Mouse (Mus musculus): ENCODE results near the gene Adamts13.

Gene Adamts13

DNA sequence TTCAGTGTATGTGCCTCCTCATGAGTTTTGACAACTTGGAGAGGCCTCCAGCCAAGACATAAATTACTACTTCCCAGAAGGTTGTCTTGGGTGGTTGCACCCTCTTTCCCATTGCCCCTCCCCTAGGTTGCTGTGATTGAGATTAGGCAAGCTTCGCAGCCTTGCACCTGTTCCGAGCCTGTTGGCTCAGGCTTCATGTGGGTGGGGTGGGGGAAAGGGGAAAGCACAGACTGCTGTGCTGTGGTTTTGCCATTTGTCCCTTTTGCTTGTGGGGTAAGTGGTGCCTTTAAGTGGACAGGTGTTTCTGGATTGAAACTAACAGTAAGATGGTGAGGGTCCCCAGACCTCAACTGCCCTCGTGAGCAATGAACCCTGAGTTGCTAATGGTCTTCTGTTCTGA, 62.8 kb downstream of the Adamts13 start:
- no peak for DNase-seq (ENCODE audit: extremely low spot score, low spot score)

DNA sequence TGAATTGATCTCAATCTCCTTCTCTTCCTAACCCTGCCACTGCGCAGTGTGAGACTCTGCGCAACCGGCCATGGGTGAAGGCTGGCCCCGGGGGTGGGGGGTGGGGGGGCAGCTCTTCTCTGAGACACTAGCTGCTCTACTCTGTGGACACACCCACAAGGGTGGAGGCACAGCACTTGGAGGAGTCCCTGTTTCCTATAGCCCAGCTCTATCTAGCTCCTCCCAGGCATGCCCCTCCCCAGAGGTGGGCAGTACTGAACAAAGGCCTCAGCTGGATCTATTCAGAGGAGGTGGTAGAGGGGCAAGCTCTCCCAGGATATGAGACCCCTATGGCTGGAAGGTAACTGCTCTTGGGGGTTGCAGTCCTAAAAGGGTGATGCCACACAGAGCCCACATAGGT, 63.8 kb downstream of the Adamts13 start:
- DNase-seq (ENCODE audit: extremely low spot score, low spot score) = no peak

DNA sequence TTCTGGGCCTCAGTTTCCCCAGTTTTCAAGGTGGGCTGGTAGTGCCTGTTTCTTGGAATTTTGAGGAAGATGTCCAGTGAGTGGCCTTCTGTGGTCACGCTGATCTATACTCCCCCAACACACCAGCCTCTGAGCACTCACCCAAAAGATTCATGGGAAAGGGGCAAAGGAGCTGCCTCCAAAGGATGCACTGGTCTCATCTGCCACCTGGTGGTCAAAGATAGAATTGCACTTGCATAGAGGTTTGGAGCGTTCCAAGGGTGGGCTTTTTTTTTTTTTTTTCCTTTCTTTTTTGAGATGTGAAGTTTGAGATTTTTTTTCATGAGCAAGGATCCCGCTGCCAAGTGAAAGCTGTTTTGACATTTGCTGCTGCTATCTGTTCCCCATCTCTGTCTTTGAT, 65.4 kb downstream of the Adamts13 start:
- DNase-seq (ENCODE audit: extremely low spot score, low spot score) = peak; percentile 75

DNA sequence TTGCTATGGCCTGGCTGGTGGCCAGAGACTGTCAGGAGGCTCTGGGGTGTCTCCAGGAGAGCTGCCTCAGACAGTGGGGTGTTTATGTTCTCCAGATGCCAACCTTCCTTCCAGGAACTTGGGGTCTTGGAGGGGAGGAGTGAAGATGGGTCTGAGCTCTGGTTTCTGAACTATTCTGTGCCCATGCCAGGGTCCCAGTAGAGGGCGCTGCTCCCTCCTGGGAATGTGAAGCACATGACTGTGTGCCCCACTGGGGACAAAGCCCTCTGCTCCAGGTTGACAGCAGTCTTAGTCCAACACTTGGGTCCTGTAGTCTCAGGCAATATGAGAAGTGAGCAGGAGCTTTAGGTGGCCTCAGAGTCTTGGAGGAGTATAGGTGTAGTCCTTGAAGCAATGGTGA, 66.1 kb downstream of the Adamts13 start:
- no peak for DNase-seq (ENCODE audit: extremely low spot score, low spot score)

DNA sequence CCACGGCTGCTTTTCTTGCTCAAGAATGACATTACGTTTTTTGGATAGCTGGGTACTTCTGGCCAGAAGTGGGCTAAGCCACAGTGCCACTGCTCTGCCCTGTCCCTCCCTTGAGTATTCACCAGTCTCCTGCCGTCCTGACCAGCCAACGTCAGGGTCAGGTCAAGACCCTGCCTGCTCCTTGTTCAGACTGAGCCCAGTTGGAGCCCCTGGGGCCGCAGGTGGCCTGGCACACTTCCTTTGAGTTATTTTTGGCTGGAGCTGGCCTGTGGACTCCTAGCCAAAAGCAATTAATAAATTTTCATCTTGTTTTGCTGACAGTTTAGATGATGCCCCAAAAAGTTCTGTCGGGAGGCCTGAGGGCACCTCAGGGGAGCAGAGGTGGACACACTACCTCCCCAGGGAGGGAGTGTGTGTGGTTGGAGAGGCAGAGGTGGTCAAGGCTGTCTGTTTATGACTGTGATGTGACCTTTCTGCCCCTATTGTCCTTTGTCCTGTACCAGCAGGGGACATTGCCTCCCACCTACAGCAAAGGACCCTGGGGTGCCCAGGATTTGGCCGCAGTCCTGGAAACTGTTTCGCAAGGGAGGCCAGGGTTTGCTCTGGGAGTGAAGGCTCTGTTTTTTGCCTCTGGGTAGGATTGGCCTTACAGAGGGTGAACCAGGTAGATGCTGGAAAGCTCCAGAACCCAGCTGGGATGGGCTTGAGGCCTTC, 69.1 kb downstream of the Adamts13 start:
- DNase-seq (ENCODE audit: extremely low spot score, low spot score) = no peak

DNA sequence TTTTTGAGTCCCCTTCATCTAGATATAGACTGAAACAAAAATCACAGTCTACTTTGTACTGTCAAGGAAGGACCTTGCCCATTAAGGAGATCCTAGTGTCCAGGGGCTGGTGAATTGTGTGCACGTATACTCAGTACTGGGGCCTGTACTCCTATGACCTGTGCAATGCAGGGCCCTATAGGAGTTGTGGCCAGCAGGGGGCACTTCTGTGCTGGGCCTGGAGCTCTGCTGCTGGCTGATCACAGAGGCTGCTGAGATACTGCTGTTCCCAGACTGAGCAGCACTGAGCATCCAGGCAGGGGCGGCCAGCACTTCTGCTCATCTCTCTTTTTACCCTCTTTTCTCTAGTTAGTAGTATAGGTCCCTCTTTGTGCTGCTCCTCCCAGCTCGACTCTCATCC, 70.2 kb downstream of the Adamts13 start:
- DNase-seq (ENCODE audit: extremely low spot score, low spot score) = peak; percentile 78

DNA sequence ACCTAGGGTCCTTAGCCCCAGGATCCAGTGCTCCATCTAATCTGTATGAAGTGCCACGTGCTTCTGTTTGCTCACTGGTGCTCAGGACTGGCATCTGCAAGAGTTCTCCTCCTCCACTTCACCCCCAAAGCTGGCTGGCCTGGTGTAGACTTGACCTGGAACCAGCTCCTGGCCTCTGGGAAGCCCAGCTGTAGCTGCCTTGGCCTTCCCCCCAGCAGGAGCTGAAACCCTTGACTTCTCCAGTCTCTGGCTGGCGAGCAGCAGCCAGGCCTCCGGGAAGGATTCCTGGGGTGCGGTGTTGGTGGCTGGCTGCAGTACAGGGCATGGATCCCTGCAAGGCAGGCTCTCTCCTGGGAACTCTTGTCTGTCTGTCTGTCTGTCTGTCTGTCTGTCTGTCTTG, 71.0 kb downstream of the Adamts13 start:
- no peak for DNase-seq (ENCODE audit: extremely low spot score, low spot score)

DNA sequence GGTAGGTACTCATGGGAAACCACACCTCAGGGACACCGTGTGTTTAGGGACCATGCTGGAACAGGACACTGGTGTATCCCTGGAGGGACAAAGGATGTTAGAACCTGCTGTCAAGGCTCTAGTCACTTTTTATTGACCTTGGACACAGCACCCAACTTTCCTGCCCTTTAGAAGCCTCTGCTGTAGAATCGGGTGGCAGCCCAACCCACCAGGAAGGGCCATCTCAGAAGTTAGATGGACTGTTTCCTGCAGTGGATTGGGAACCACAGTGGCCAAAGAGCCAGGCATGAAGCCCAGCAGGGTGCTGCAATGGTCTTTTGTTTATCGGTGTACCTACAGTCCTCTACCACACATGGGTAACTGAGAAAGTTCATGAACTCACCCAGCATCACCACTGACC, 71.4 kb downstream of the Adamts13 start:
- DNase-seq (ENCODE audit: extremely low spot score, low spot score) = no peak

DNA sequence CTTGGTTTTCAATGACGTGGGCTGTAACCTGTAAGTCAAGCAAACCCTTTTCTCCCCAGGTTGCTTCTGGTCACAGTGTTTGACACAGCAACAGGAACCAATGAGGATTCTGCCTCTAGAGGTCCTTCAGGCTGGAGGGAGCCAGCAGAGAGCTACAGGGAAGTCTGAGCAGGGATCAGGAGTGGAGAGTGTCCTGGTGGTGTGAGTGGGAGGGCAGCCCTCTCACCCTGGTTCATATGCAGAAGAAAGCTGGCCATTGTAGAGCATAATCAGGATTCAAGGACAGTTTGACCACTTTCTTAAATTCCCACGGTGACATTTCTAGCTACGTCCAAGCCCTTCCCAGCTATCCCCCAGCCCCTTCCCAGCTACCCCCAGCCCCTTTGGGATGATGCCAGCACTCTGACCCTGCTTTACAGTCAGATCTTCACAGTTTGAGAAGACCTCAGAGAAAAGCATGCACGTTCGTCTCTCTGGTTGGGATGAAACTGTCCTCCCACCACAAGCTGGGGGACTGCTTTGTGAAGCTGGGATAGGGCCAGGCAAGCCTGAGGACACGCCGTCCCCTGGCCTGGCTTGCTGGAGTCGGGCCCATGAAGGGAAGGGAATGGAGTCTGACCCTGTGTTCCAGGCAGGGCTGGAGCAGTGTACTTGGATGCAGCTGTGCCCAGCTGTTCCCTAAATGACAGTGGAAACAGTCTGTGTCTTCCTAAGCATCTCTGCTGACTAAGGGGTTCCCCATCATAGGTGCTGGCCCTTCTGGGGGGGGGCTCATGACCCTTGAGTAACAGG, 73.0 kb downstream of the Adamts13 start:
- DNase-seq (ENCODE audit: extremely low spot score, low spot score) = no peak

DNA sequence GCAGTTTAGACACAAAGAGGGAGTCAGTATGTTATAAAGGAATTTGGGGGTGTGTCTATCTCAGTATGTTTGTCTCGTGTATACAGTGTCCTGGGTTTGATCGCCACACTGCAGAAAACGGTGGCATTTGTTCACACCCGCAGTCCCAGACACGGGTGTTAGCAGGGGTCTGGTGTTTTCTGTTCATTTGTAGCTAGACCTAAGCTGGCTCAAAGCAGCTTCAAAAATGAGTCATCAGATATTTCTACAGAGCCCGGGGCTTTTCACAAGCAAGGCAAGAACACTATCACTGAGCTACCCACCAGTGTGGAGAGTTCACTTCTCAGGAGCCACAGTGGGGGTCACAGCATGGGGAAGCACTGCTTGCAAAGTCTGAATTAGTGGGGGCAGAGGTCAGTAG, 76.2 kb downstream of the Adamts13 start:
- DNase-seq (ENCODE audit: extremely low spot score, low spot score) = no peak

DNA sequence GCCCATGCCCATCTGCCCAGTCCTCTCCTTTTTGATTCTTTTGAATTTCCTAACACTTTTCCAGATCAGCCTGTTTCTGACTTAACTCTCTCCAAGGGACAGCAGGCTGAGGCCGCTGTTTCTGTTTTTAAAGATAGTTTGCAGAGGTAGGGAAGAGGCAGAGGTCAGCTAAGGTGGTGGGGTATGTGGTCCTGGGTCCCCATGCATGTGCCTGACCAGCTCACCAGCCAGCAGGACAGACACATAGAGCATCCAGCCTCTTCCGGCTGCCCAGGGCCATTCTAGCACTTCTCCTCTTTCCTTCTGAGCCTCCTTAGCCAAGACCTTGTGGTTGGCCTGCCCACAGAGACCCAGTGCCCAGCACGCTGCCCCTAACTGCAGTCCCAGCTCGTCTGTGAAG, 85.0 kb downstream of the Adamts13 start:
- no peak for DNase-seq (ENCODE audit: extremely low spot score, low spot score)

DNA sequence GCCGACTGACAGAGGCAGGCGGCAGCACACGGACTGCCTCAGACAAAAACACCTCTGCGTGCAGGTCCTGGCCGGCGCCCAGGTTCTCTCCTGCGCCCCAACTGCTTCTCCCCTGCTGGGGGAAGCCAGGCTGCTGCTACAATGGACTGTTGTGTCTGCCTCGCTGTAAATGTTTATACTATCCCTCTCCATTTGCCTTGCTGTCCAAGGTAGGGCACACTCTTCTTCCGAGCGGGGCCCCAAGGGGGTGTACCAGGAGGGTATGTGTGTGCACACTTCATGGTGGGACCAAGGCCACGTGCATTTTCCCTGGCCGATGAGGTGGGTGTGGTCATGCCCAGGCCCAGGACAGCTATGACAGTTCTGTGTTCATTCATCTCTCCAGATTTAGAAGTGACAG, 85.5 kb downstream of the Adamts13 start:
- DNase-seq (ENCODE audit: extremely low spot score, low spot score) = no peak

DNA sequence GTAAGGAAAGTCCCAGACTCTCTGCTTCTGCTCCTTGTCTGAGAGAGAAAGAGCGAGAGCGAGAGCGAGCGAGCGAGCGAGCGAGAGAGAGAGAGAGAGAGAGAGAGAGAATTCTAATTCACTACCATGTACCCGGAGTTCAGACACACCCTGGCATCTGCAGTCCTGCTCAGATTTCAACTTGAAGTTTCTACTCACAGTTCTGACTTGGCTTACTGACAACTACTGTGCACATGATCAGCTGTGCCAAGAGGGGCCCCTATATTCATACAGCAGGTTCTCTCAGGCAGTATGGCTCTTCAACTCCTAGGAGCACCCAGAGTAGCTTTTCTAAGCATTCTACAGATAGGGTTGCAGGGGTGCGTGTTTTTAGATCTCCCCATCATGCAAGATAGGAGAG, 86.0 kb downstream of the Adamts13 start:
- no peak for DNase-seq (ENCODE audit: extremely low spot score, low spot score)

Data from neural tube, embryonic 10.5 days (tissue).